Mouse (Mus musculus): ENCODE results near the gene Copz2. TPM values are rescaled to one million over a fixed set of nuclear protein-coding genes. Genes with fewer than 3 reads are reported as not detected.

Copz2 gene
- not detected for total RNA-seq (2023)

DNA sequence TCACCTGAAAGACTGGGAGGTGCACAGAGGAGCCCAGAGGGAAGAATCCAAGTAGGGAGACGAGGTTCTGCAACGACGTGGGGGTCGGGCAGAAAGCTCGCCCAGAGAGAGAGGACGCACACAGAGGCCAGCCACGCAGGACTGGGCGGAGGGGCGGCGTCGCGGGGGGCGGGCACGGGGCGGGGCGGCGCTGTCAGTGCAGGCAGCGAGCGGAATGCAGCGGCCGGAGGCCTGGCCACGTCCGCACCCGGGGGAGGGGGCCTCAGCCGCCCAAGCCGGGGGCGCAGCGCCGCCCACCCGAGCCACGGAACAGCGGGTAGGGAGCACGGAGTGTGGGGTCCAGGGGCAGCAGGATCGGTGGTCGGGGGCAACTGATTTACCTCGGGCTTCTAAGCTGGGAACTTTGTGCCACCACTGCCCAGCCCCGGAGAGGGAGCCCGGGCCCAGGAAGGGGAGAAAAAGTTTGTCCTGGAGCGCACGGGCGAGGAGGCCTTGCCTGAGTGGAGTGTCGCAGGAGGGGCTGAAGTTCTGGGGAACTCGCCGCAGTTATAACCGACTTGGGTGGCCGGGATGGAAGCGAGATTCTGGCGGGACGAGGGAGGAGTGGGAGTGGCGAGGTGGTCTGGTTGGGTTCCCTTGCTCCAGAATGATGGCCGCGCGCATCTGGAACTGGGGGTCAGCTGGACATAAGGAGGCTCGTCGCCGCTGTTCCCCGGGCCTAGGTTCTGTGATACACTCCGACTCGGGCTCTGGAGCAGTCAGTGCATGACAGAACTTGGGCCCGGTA lies at the start of gene Copz2:
Copz2 (plus strand) TSS at position 190 of the 787 bp plus-strand sequence.

DNA sequence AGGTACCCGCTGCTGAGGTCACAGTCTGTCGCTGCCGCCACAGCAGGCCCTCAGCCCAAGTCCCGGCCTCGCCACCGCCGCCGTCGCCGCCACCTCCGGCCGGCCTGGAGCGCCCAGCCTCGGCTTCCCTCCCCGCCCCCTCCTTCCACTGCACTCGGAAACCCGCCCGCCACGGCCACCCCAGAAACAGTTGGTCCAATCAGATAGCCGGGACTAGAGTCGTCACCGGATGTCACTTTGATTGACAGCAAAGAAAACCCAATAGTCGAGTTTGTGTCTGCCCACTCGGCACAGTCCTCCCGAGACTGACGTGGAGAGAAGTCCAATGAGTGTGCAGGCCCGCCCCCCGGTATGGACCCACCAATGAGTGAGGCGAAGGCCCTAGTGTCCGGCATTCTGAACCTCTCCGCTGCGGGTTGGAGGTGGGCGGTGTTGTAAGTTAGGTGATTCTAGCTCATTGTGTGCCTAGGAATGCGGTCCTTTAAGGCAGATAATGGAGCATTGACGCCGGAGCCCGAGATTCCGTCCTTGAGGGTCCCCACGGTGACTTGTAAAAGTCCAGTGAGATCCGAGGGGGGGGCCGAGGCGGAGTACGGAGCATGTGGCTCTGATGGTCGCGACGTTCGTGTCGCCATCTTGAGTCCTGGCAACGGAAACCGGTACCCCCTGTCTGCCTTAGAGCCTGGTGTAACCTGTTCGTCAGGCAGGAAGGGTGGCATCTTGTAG lies 19.7 kb upstream of the Copz2 start, which contains the start of gene Nfe2l1:
Nfe2l1 (minus strand) TSS at position 156 of the 726 bp plus-strand sequence.

Other genes starting within 250 kb of the Copz2 start
- gene Snx11, start 72.3 kb upstream of the Copz2 start, total RNA-seq (2023) = 10 to 100 TPM; 33.5 to 41.6 TPM
- gene Cbx1, start 60.7 kb upstream of the Copz2 start, total RNA-seq (2023) = 10 to 100 TPM; 49.8 to 64.5 TPM
- 10 to 100 TPM; 50.3 to 56.3 TPM for gene Nfe2l1, start 19.9 kb upstream of the Copz2 start, total RNA-seq (2023)
- 10 to 100 TPM; 56.6 to 59.2 TPM for gene Cdk5rap3, start 66.6 kb downstream of the Copz2 start, total RNA-seq (2023)
- gene Prr15l, start 78.2 kb downstream of the Copz2 start, total RNA-seq (2023) = not detected
- 10 to 100 TPM; 17.9 to 23.9 TPM for gene Pnpo, start 94.1 kb downstream of the Copz2 start, total RNA-seq (2023)
- 10 to 100 TPM; 47.1 to 50.9 TPM for gene Sp2, start 133.1 kb downstream of the Copz2 start, total RNA-seq (2023)
- gene Sp6, start 163.5 kb downstream of the Copz2 start, total RNA-seq (2023) = 1 to 10 TPM; 3.9 TPM
- gene Scrn2, start 180.1 kb downstream of the Copz2 start, total RNA-seq (2023) = 1 to 10 TPM; 3.7 to 4.2 TPM
- gene Lrrc46, start 191.5 kb downstream of the Copz2 start, total RNA-seq (2023) = not detected
- gene Mrpl10, start 191.7 kb downstream of the Copz2 start, total RNA-seq (2023) = 10 to 100 TPM; 46.7 to 48.3 TPM
- 10 to 100 TPM; 33.4 to 33.5 TPM for gene Osbpl7, start 200.8 kb downstream of the Copz2 start, total RNA-seq (2023)